Mouse (Mus musculus) large intestine, adult 2 months (tissue): ENCODE results near the gene Phxr2. TPM values are rescaled to one million over a fixed set of nuclear protein-coding genes. Genes with fewer than 3 reads are reported as not detected.

Experiments
- DNase-seq: peaks from one replicate; pipeline ENCODE4 v3.0.0-alpha.2; 2012; ENCODE audit warnings: low read depth, low spot score
- WGBS: fragments of 180-500 bp; shearing (Covaris S2); methylation state at CpG from one replicate; pipeline ENCODE4 v1.1.7; 2018; 5-methylcytosine and 5-hydroxymethylcytosine counted together
- polyA plus RNA-seq: library from polyadenylated mRNA; depleted of rRNA; stranded (reverse); fragments of >200 nt; gene quantifications from 2 replicates; pipeline ENCODE4 v1.2.3, GENCODE M21; 2012; rRNA removed

Gene Phxr2
- polyA plus RNA-seq, 1 experiment = not detected

DNA sequence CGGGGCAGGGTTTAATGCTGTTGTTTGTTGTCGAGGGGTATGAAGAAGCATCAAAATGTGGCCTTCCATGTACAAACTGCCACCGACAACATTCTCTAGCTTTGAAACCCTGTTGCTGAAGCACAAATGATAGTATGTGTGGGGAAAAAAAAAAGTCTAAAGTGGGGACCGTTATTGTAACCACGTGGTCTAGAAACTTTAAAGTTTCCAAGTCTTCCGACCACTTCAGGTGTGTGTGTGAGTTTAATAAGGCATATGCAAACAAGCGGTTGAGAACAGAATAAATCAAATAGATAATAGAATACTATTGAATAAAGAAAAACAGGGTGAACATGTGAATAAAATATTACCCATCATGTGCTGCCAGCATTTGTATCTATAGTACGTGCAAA is 19.8 kb downstream of the Phxr2 start:
- 12% methylated on average over 8 of the region's 8 CpGs for WGBS

GRCm38 (mm10) chr10:99105522-99105921 is 20.6 kb downstream of the Phxr2 start:
- WGBS = 72% methylated on average over 3 of the region's 3 CpGs
- no peak for DNase-seq

More for the DNA sequence above, 19.8 kb downstream of the Phxr2 start:
- DNase-seq = no peak

- no peak for DNase-seq
- WGBS = 59% methylated on average over 10 of the region's 10 CpGs
Measured at GRCm38 (mm10) chr10:99097374-99097773, 28.8 kb downstream of the Phxr2 start.

GRCm38 (mm10) chr10:99095114-99095513 is 31.0 kb downstream of the Phxr2 start:
- no peak for DNase-seq
- WGBS = 67% methylated on average over 2 of the region's 2 CpGs

DNA sequence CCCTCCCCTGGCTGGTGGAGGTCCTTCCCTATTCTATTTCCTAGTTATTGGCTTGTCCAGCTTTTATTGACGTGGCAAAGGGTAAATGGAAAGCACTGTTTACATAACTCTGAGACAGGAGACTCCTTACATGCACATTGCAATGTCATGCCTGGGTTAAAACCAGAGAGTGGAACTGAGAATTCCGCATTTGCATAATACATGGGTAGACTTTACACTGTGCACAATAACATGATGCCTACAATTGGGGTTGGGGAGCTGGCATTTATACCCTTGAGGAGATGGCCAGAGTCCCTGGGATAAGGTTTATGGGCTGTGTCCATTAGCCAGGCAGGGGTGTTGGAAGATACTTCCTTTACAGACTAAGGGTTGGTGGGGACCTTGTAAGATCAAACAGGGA is 32.8 kb downstream of the Phxr2 start:
- 63% methylated on average over 2 of the region's 2 CpGs for WGBS
- DNase-seq = no peak

GRCm38 (mm10) chr10:99089906-99090305 is 36.2 kb downstream of the Phxr2 start:
- no peak for DNase-seq
- 77% methylated on average over 6 of the region's 6 CpGs for WGBS

- no peak for DNase-seq
- WGBS = 59% methylated on average over 6 of the region's 6 CpGs
Measured at GRCm38 (mm10) chr10:99086029-99086428, 40.1 kb downstream of the Phxr2 start.

DNA sequence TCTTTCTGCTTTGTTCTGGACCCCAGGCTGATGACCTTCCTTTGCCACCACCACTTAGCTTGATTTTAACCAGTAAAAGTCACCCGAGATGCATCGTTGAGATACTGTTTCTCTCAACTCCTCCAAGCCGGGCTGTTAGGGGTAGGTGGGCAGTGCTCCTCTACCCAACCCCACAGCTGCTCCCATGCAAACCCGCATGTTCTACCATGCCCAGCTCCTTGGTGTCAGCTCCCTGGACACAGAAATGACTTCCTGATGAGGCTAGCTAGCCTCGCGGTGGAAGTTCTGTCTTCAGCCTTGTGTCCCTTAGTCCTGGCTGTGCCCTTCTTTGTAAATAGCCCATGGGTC is 40.9 kb downstream of the Phxr2 start:
- 39% methylated on average over 6 of the region's 6 CpGs for WGBS

GRCm38 (mm10) chr10:99084397-99085239 is 41.5 kb downstream of the Phxr2 start:
- peak; percentile 79 for DNase-seq
- WGBS = 48% methylated on average over 23 of the region's 23 CpGs

More for the DNA sequence above, 40.9 kb downstream of the Phxr2 start:
- no peak for DNase-seq

DNA sequence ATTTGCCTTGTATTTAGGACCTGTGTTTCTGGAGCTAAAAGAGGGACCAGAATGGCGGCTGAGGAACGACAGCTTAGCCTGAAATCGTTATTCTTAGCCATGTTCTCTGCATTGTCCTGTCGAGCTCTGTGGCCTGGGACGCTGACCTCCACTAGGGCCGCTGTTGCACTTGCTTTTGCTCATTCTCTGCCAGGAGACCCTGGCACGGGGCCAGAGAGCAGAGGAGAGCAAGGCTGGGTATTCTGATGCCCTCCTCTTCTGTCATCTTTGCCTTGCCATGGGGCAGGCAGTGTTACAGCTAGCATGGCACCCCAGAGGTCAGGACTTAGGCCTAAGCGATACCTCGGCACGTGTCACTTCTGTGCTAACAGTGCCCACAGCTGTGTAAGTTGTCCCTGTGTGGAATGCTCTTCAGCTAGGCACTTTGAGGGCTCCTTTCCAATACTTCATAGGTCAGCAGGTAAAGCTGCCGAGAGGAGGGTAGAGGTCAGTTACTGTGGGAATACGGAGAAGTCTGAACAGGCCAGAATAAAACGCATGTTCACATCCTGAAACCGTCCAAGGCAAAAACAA is 42.6 kb downstream of the Phxr2 start:
- 93% methylated on average over 14 of the region's 14 CpGs for WGBS
- no peak for DNase-seq

GRCm38 (mm10) chr10:99081569-99081990 is 44.5 kb downstream of the Phxr2 start:
- no peak for DNase-seq
- 54% methylated on average over 10 of the region's 10 CpGs for WGBS

DNA sequence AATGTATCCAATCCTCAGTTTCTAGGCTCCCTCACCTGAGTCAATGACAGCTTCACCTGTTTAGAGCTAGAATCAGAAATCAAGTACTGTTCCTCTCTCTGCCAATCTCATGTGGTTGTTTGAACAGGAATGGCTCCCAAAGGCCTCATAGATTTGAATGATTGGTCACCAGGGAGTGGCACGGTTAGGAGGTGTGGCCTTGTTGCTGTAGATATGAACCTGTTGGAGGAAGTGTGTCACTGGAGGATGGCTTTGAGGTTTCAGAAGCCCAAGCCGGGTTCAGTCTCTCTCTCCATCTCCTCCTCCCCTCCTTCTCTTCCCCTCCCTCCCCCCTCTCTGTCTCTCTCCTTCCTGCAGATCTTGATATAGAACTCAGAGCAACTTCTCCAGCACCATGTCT is 47.5 kb downstream of the Phxr2 start:
- no peak for DNase-seq
- WGBS = 60% methylated on average over 2 of the region's 2 CpGs

- WGBS = 89% methylated on average over 18 of the region's 18 CpGs
- no peak for DNase-seq
Measured at GRCm38 (mm10) chr10:99076113-99076895, 49.8 kb downstream of the Phxr2 start.

Other genes with a start within 250 kb of the Phxr2 start
- gene Atp2b1, start 211.9 kb downstream of the Phxr2 start, polyA plus RNA-seq = 14.3 and 20.0 TPM in 2 replicates
- 12.3 and 14.9 TPM in 2 replicates for gene Poc1b, start 19.3 kb downstream of the Phxr2 start, polyA plus RNA-seq
- gene Galnt4, start 18.2 kb downstream of the Phxr2 start, polyA plus RNA-seq = 10.0 and 10.5 TPM in 2 replicates
- 63.7 and 88.7 TPM in 2 replicates for gene Dusp6, start 136.9 kb upstream of the Phxr2 start, polyA plus RNA-seq